Mouse (Mus musculus): ENCODE measurements at regions not wholly inside any gene's neighbourhood (a gene's known extent, or its start where the extent isn't known, plus 50 kb on each side); places are given as distances from the start of the nearest gene placed in this dataset.
A peak's percentile ranks its signal among the peaks of the same experiment; 100 is the strongest.

DNA sequence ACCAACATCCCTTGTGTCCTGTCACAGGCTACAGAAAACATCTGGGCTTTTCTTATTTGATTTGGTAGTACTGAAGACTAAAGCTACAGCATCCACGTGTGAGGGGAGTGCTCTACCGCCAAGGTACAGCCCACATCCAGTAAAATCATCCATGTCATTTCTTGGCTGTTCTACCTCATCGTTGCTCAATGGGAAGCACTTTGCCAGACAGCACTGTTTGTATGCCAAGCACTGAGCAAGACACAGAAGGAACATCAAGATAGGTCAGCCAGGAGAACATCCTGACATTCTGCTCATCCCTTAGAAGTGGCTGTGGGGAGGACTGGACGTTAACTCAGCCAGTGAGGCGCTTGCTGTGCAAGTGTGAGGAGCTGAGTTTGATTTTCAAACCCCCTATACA lies 178.9 kb downstream of the Insig2 start:
- no peak for DNase-seq (ENCODE audit: low read depth, low spot score)

DNA sequence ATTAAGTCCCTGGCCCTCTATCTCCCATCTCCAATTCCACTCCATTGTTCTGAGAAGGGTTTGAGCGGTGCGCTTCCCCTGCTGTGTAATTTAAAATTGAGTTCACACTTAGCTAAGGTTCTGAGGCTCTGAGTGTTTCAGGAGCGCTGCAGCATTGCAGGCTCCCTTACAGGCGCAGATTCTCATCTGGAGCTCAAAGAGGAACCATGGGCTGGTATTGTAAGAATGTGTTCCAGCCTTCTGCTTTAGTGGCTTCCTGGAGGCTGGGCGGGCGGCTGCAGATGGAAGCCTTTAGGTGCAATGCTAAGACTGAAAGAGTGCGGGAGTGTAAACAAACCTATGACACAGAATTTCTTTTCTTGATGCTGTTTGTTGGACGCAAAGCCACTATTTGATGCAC lies 177.8 kb downstream of the Insig2 start:
- DNase-seq (ENCODE audit: low read depth, low spot score) = peak; percentile 5

- DNase-seq (ENCODE audit: low read depth, low spot score) = no peak
These were observed 163.7 kb downstream of the Insig2 start for GRCm38 (mm10) chr1:121168651-121169050.

GRCm38 (mm10) chr1:121176541-121176940 lies 155.8 kb downstream of the Insig2 start:
- DNase-seq (ENCODE audit: low read depth, low spot score) = no peak

GRCm38 (mm10) chr1:121177136-121177907 lies 155.1 kb downstream of the Insig2 start:
- DNase-seq (ENCODE audit: low read depth, low spot score) = peak; percentile 7

DNA sequence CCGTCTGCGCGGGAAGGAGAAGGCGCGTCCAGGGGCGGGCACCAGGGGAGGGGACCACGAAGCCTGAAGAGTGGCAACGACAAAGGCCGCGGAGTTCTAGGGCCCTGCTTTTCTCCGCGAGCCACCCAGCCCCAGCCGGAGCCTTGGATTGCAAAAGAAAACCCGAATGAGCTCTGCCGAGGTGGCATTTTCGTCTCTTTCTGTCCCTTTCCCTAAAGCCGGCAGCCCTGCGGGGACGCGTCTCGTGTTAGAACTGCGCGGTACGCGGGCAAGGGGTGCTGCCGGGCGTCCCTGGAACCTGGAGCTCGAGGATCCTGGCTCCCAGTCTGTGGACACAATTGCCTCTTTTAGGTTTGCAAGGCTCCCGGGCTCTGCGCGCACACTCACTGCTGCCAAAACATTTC lies 154.5 kb downstream of the Insig2 start:
- peak; percentile 37 for DNase-seq (ENCODE audit: low read depth, low spot score)

DNA sequence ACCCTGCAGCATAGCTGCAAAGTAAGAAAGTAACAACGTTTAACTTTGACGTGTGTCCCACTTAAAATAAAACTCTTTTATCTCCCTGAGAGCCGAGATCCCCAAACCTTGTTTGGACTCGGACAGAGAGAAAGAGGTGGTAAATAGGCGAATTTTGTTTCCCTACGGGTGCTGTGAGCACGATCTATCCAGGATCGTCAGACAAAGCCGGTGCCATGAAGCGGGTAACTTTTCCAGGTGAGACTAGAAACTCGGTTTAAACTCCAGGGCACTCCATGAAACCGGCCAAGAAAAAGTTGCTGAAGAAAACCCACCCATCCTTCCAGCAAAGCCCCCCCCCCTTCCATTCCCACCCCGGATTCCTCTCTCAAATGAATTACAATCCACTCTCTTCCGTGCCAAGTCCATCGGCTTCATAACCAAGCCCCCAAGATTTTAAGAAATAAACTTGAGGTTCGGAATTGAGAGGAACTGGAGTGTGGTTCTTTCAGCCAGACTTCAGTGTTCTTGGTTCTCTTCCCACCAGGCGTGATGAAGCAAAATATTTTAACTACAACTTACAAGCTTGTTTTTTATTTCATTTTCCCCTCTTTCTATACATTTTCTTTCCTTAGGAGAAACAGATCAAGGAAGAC lies 153.7 kb downstream of the Insig2 start:
- DNase-seq (ENCODE audit: low read depth, low spot score) = no peak

DNA sequence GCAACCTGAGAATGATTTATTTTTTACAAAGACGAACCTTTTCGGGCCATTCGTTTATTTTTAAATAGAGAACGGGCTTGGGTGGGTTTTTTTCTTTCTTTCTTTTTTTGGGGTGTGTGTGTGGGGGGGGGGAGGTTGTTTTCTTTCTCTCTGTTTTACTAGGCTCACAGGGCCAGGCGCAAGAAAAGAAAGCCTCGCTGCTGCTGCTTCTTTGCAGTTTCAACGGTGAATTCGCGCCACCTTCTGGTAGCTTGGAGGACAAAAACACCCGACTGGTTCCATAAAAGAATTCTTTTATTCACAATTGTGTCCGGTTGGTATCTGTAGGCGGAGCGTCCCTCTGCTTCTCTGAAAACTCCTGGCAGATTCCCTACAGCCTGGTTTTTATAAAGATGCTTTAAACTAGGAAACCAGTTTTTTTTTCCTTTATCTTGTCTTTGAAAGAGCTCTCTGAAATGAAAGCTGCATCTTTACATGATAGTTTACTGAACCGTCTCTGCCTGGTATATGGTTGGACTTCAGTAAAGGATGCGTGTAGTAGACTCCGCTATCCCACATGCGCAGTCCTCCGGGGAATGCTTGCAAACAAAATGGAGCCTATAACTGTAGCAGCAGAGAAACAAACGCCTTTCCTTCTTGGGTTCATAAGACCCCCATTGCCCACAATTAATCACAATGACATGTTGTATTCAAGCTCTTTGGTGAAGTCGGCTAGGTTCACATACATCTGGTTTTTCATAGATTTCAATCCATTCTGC lies 151.9 kb downstream of the Insig2 start:
- DNase-seq (ENCODE audit: low read depth, low spot score) = peak; percentile 80

DNA sequence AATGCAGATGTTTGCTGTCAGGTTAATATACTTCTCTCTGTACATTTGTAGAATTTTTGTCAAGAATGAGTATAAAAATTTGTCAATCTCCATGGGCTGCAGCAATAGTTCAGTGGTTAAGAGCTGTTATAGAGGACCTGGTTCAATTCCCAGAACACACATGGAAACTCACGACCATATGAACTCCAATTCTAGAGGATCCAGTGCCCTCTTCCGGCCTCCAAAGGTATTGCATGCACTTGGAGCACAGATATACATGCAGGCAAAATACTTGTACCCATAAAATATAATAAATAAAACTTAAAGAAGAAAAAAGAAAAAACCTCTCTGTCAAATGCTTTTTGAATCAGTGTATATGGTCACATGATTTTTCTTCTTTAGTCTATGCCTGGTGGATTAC lies 143.5 kb downstream of the Insig2 start:
- peak; percentile 56 for DNase-seq (ENCODE audit: low read depth, low spot score)

DNA sequence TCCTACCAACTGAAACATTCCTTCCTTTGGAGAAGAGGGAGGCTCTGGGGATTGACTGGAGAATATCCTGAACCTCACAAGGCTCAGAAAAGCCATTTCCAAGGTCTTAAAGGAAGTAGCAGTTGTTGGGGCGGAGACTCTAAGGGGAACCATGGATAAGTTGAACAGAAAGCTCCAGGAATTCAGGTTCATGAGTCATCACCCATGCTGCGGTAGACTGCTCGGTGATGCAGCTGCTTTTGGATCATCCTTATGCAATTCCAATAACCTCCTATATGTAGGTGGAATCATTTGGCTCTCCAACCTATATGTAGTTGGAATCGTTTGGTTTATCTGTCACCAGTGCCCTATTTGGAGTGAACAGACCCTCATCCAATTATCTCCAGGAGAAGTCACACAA lies 137.6 kb downstream of the Insig2 start:
- DNase-seq (ENCODE audit: low read depth, low spot score) = no peak

- DNase-seq (ENCODE audit: low read depth, low spot score) = peak; percentile 55
These were observed 116.5 kb downstream of the Insig2 start for GRCm38 (mm10) chr1:121215843-121216242.

GRCm38 (mm10) chr1:121224250-121224649 lies 108.1 kb downstream of the Insig2 start:
- peak; percentile 7 for DNase-seq (ENCODE audit: low read depth, low spot score)

- no peak for DNase-seq (ENCODE audit: low read depth, low spot score)
These were observed 105.7 kb downstream of the Insig2 start for GRCm38 (mm10) chr1:121226466-121227232.

DNA sequence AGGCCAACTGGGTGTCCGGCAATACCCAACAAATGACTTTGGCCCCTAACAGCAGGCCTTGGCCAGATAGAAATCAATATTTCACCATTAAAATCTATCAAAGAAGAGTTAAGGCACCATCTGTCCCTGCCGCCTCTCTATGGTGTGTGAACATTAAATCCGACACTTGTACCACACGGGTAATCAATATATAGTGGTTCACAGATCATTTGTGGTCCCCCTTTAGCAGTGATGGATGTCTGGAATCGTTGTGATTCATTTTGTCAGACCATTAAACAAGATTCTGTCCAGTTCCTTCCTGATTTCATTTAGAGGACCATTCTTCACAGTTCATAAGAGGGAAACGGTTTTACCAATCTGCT lies 105.2 kb downstream of the Insig2 start:
- DNase-seq (ENCODE audit: low read depth, low spot score) = no peak

GRCm38 (mm10) chr1:121243576-121243975 lies 88.8 kb downstream of the Insig2 start:
- DNase-seq (ENCODE audit: low read depth, low spot score) = no peak

DNA sequence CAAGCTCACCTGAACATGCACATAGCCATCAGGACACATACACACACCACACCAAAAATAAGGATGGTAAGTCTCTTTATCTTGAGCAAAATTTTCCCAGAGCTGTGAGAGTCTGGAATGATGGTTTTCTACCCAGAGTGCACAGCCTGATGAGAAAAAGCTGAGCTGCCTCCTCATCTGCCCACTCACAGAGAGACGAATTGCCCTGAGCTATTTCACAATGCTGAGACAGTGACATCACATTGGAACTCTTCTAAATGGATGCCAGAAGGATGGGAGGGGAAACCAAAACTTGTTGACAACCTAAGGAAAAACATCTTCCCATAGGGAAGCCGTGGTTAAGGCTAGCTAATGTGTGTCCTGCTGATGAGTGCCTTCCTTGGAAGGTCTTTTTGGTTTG lies 84.8 kb downstream of the Insig2 start:
- DNase-seq (ENCODE audit: low read depth, low spot score) = no peak

- peak; percentile 41 for DNase-seq (ENCODE audit: low read depth, low spot score)
These were observed 83.3 kb downstream of the Insig2 start for GRCm38 (mm10) chr1:121249081-121249480.

- DNase-seq (ENCODE audit: low read depth, low spot score) = no peak
These were observed 81.7 kb downstream of the Insig2 start for GRCm38 (mm10) chr1:121250686-121251085.

DNA sequence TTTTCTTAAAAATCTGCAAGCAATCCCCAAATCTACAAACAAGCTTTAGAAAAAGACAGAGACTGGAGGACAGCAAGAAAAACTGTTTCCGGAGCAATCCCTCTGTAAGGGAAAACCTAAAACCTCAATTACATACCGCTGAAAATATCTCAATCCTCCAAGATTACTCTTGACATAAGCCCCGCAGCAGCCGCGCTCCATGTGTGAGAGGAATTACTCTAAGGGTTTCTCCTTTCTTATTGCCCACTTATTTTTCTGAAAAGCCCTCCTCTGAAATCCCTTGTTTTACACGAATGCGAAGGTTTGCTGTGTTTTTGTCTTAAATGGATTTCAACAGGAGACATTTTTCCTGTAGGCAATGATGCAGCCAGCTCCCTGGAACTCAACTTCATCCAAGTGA lies 80.3 kb downstream of the Insig2 start:
- DNase-seq (ENCODE audit: low read depth, low spot score) = no peak

GRCm38 (mm10) chr1:121254196-121254595 lies 78.2 kb downstream of the Insig2 start:
- no peak for DNase-seq (ENCODE audit: low read depth, low spot score)

Data from ZHBTc4 (cell line).